Mouse (Mus musculus) ES-E14 (cell line): ENCODE measurements around the gene Ccer1. TPM values are rescaled to one million over a fixed set of nuclear protein-coding genes. Genes with fewer than 3 reads are reported as not detected.

Experiments used
- DNase-seq: peaks from one replicate; pipeline ENCODE4 v3.0.0-alpha.2; 2013; ENCODE audit warnings: low read depth, low spot score
- H3K27ac ChIP-seq: 2 replicates; pipeline ENCODE4 v1.5.1; 2012; ENCODE audit warnings: low read depth, mild to moderate bottlenecking, low read length, moderate library complexity, mixed read lengths; ENCODE audit not compliant: poor library complexity, insufficient read depth, severe bottlenecking
- H3K36me3 ChIP-seq: 2 replicates; pipeline ENCODE4 v1.6.1; 2012; ENCODE audit warnings: mild to moderate bottlenecking, low read length, moderate library complexity, mixed read lengths; ENCODE audit not compliant: control insufficient read depth, poor library complexity, insufficient read depth, severe bottlenecking
- H3K4me1 ChIP-seq, 2 experiments: fragments of 150-350 bp in 1 of 2; sonication (generic) in 1 of 2; 2 replicates each; pipeline ENCODE4 v1.6.1; 2012; ENCODE audit warnings: low read length in 2 of 2, mild to moderate bottlenecking in 1 of 2, mixed read lengths in 1 of 2; ENCODE audit not compliant: control insufficient read depth in 2 of 2, insufficient read depth in 2 of 2, poor library complexity in 1 of 2
- H3K4me3 ChIP-seq, 2 experiments: fragments of 150-350 bp in 1 of 2; sonication (generic) in 1 of 2; 2 replicates each; pipeline ENCODE4 v1.5.1; 2012; ENCODE audit warnings: low read length in 2 of 2, low read depth in 1 of 2, mild to moderate bottlenecking in 1 of 2, mixed read lengths in 1 of 2; ENCODE audit not compliant: insufficient read depth in 1 of 2, poor library complexity in 1 of 2, severe bottlenecking in 1 of 2
- H3K9ac ChIP-seq: 2 replicates; pipeline ENCODE4 v1.6.1; 2012; ENCODE audit warnings: low read depth, mild to moderate bottlenecking, low read length, mixed read lengths; ENCODE audit not compliant: poor library complexity, insufficient read depth, severe bottlenecking
- H3K9me3 ChIP-seq: fragments of 150-350 bp; sonication (generic); 2 replicates; pipeline ENCODE4 v1.6.1; 2012; ENCODE audit warnings: low read depth, mild to moderate bottlenecking, low read length; ENCODE audit not compliant: control insufficient read depth, insufficient read depth
- CHD2 ChIP-seq: IDR thresholded peaks from 2 replicates; pipeline ENCODE4 v1.6.1; 2014; ENCODE audit warnings: mild to moderate bottlenecking, low read depth, low read length, inconsistent platforms
- HCFC1 ChIP-seq: IDR thresholded peaks from 2 replicates; pipeline ENCODE4 v1.6.1; 2012; ENCODE audit warnings: low read length, inconsistent platforms, borderline replicate concordance; ENCODE audit not compliant: insufficient read depth
- MAFK ChIP-seq: IDR thresholded peaks from 2 replicates; pipeline ENCODE4 v1.6.1; 2014; ENCODE audit warnings: mild to moderate bottlenecking, low read depth, low read length, inconsistent platforms; ENCODE audit not compliant: insufficient read depth
- ZC3H11A ChIP-seq: IDR thresholded peaks from 2 replicates; pipeline ENCODE4 v1.6.1; 2012; ENCODE audit warnings: low read depth, mild to moderate bottlenecking, inconsistent platforms, low read length, borderline replicate concordance
- ZNF384 ChIP-seq: IDR thresholded peaks from 2 replicates; pipeline ENCODE4 v1.6.1; 2012; ENCODE audit warnings: low read depth, low read length, inconsistent platforms
- in situ Hi-C, 2 experiments: fragments of 600-800 bp; cut with MboI; formaldehyde crosslinking; loops; one replicate each; pipeline ENCODE4 v1.15.1; 2025; ENCODE audit warnings: low sequenced_read_pairs in 2 of 2, inconsistent platforms in 1 of 2; ENCODE audit not compliant: unreplicated experiment in 2 of 2
- total RNA-seq: library from RNA; depleted of rRNA; stranded (reverse); fragments of 300-350 nt; gene quantifications from 2 replicates; pipeline ENCODE4 v1.2.3, GENCODE M21; 2012

The Ccer1 gene
- total RNA-seq, 1 experiment: not detected

DNA sequence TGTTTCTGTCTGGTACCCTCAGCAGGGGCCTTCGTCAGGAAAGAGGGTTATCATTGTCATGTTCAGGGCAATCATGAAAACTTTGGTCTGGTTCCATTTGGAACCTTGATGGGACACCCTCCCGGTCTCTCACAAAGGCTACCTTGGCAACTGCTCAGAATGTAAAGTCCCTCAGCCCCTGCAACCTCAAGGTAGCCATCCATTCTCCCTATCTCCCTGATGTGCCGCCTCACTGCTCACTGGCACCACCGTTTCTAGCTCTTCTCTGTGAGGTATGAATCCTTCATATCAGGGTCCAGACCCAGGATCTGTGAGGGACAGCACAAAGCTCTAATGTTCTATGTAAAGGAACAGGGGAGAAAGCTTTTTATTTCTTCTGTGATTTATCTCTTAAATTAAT lies 21.7 kb downstream of the Ccer1 start:
- no peaks in the 10 kb centered on the region for H3K36me3 ChIP-seq
- H3K4me1 ChIP-seq: no peaks in the 10 kb centered on the region
- H3K4me3 ChIP-seq: no peak overlapping the region
- no peak overlapping the region for H3K27ac ChIP-seq
- no peak overlapping the region for H3K9ac ChIP-seq
- no peak for DNase-seq
- TF ChIP-seq HCFC1 (no peak), ZC3H11A (no peak), CHD2 (no peak), ZNF384 (no peak), MAFK (no peak)
- no peaks in the 10 kb centered on the region for H3K9me3 ChIP-seq
- in situ Hi-C loops: no loop called here

- Histone ChIP-seq H3K36me3 (no peaks in the 10 kb centered on the region), H3K9ac (no peak overlapping the region), H3K27ac (no peak overlapping the region), H3K4me3 (no peak overlapping the region), H3K4me1 (no peaks in the 10 kb centered on the region), H3K9me3 (no peaks in the 10 kb centered on the region)
- in situ Hi-C loops: no loop called here
- no peak for DNase-seq
- TF ChIP-seq HCFC1 (no peak), ZC3H11A (no peak), MAFK (no peak), CHD2 (no peak), ZNF384 (no peak)
These were observed 22.5 kb downstream of the Ccer1 start for GRCm38 (mm10) chr10:97715289-97715906.

- no peak for DNase-seq
- in situ Hi-C loops: no loop called here
- Histone ChIP-seq H3K36me3 (no peaks in the 10 kb centered on the region), H3K4me3 (no peak overlapping the region), H3K4me1 (no peaks in the 10 kb centered on the region), H3K27ac (no peak overlapping the region), H3K9me3 (no peaks in the 10 kb centered on the region), H3K9ac (no peak overlapping the region)
- TF ChIP-seq ZNF384 (no peak), MAFK (no peak), HCFC1 (no peak), CHD2 (no peak), ZC3H11A (no peak)
These were observed 24.4 kb downstream of the Ccer1 start for GRCm38 (mm10) chr10:97717233-97717632.

DNA sequence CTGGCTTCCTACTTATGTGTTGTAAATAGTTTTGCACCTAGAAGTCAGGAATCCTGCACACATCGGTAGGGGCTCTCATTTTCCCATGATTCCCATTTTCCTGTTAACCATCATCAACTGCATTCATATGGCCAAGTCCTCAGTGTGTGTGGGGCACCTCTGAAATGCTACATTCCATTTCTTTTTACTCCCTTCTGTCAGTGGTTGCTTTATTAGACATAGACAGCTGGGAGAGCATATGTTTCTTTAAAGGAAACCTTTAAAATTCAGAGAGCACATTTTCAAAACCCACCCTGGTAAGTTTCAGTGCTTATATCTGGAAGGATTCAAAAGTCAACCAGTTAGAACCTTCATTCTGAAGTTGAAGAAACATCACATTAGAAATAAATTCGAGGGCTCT lies 25.2 kb downstream of the Ccer1 start:
- H3K9ac ChIP-seq: no peak overlapping the region
- in situ Hi-C loops: no loop called here
- H3K4me3 ChIP-seq: no peak overlapping the region
- H3K36me3 ChIP-seq: no peaks in the 10 kb centered on the region
- H3K9me3 ChIP-seq: no peaks in the 10 kb centered on the region
- H3K27ac ChIP-seq: no peak overlapping the region
- TF ChIP-seq MAFK: no peak
- TF ChIP-seq CHD2: no peak
- no peak for TF ChIP-seq ZC3H11A
- no peak for TF ChIP-seq HCFC1
- no peak for TF ChIP-seq ZNF384
- no peaks in the 10 kb centered on the region for H3K4me1 ChIP-seq
- DNase-seq: no peak

DNA sequence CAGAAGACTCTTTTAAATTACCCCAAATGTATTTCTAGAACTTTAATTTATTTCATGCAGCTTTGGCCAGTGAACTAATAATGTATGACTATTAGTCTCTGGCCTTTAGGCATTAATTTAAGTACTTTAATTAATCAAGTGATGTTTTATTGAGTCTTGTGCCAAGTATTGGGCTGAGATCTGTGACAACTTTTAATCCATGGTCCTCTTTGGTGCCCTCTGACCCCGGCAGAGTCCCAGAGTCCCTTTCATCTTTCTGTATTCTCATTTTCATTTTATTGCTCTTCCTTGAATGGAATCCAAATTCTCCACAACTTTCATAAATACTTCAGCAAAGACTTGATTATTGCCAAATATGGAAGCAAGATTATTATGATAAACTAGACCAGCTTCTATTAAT lies 27.8 kb downstream of the Ccer1 start:
- in situ Hi-C loops: no loop called here

More for the DNA sequence above, 27.8 kb downstream of the Ccer1 start:
- H3K4me1 ChIP-seq: no peaks in the 10 kb centered on the region
- H3K36me3 ChIP-seq: no peaks in the 10 kb centered on the region
- H3K9ac ChIP-seq: no peak overlapping the region
- H3K27ac ChIP-seq: no peak overlapping the region
- TF ChIP-seq CHD2 (no peak), ZC3H11A (no peak), HCFC1 (no peak), ZNF384 (no peak), MAFK (no peak)
- no peak for DNase-seq
- H3K4me3 ChIP-seq: no peak overlapping the region
- no peaks in the 10 kb centered on the region for H3K9me3 ChIP-seq
